Mouse (Mus musculus): Measurements from ENCODE around the gene Trim67. TPM values are rescaled to one million over a fixed set of nuclear protein-coding genes. Genes with fewer than 3 reads are reported as not detected.

The Trim67 gene
- total RNA-seq, 1 experiment from 2014 or later: not detected

DNA sequence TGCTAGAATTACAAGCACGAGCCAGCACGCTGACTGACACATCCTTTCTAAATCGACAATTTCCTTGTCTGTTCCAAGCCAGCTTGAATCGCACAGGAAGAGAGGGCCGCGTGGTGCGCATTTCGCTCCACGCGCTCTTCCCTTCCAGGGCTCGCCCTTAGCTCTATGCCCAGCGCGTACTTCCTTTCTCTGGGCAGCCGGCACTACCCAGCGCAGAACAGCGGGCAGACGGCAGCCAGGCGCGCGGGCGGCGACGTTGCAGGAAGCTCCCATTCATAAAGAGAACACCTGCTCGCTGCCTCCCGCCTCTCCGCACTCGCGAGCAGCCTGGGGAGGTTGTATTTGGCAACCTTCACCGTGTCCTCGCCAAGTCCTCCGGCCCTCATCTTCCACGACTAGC, 706 bp upstream of the Trim67 start:
- no peak for ATAC-seq (replicated peaks; ENCODE audit: insufficient number of reproducible peaks, low FRiP score, low TSS enrichment, poor library complexity, severe bottlenecking)

DNA sequence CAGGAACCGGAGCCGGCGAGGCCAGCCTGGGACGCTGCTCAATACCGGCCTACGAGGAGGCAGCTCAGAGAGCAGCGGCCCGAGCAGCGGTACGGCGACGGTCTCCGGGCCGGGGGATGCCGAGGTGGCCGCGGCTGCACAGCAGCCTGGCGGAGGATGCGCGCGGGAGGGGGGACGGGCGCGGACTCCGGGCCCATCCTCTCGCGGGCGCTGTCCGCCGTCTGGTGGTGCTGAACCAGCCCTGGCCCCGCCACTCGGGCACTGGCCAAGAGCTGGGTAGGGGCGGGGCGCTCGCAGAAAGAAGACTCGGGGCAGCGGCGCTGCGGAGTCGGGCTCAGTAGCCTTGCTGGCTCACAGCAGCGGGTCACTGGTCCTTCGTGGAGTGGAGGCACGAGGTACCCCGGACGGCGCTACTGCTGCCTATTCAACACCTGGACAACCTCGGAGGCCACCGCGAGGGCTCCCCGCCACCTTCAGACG, 320 bp downstream of the Trim67 start:
- no peak for ATAC-seq (replicated peaks; ENCODE audit: insufficient number of reproducible peaks, low FRiP score, low TSS enrichment, poor library complexity, severe bottlenecking)

DNA sequence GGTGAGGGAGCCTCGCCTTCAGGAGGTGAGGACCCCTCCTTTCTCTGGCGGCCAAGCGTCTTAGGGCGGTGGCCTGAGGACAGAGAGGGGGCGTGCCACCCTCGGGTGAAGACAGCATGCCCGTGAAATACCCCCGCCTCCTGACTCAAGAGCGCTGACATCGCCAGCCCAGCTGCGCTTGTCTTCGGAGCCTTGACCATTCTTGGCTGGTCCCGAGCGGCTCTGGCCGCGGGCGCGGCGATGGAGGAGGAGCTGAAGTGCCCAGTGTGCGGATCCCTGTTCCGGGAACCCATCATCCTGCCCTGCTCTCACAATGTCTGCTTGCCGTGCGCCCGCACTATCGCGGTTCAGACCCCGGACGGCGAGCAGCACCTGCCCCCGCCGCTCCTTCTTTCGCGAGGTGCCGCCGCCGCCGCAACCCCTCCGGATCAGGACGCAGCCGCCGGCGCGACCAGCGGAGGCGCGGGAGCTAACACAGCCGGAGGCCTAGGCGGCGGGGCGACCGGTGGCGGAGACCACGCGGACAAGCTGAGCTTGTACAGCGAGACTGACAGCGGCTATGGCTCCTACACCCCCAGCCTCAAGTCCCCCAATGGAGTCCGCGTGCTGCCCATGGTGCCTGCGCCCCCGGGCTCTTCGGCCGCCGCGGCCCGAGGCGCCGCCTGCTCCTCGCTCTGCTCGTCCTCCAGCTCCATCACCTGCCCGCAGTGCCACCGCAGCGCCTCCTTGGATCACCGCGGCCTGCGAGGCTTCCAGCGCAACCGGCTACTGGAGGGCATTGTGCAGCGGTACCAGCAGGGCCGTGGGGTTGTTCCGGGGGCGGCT, 981 bp downstream of the Trim67 start:
- no peak for ATAC-seq (replicated peaks; ENCODE audit: insufficient number of reproducible peaks, low FRiP score, low TSS enrichment, poor library complexity, severe bottlenecking)

DNA sequence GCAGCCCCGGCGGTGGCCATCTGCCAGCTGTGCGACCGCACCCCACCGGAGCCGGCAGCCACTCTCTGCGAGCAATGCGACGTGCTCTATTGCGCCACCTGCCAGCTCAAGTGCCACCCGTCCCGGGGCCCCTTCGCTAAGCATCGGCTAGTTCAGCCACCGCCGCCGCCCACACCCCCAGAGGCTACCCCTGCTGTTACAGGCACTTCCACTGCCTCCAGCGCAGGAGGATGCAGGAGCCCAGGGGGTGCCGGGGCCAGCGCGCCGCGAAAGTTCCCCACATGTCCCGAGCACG, 1.5 kb downstream of the Trim67 start:
- no peak for ATAC-seq (replicated peaks; ENCODE audit: insufficient number of reproducible peaks, low FRiP score, low TSS enrichment, poor library complexity, severe bottlenecking)

DNA sequence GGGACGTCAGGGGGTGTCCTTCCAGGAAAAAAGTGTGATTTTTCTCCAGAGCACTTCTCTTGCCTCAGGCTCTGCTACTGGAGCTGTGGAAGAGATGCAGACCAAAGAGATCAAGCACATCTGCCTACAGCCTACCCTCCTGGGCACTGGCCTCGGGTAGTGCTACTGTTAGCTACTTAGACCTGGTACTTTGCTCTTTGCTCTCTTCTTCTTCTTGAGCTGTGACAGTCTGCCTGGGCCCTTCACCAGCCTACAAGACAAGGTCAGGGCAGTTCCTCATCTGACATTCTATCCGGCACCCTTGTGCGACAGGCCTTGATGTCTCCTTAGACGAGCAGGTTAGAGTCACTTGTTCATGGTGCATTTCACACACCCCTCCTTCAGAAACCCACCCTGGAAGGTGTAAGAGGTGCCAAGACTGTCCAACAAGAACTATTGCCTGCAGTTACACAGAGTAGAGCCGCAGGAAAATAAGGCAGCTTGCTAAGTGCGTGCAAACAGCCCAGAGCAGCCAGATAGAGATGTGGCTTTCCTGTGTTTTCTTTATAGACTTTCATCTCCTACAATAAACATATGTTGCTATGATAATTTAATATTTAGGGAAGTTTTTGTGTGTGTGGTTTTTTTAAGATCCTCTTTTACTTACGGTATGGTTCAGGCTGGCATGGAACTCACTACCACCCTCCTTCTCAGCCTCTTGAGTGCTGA, 3.0 kb downstream of the Trim67 start:
- no peak for ATAC-seq (replicated peaks; ENCODE audit: insufficient number of reproducible peaks, low FRiP score, low TSS enrichment, poor library complexity, severe bottlenecking)

DNA sequence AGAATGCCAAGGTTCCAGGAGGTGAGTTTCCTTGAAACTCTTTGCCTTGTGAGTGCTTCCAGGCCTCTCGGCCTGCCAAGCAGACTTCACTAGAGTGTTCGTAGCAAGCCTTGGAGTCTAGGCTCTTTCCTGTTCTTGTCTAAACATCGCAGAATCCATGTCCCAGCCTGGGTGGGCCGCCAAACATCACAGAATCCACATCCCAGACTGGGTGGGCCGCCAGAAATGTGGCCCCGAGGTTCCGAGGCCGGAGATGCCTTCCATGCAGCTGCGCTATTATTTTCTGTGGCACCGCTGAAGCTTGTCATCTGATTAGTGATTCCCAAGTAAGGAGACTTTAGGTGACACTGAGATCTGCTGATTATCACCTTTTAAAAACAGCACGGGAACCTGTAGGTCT, 7.7 kb downstream of the Trim67 start:
- no peak for ATAC-seq (replicated peaks; ENCODE audit: insufficient number of reproducible peaks, low FRiP score, low TSS enrichment, poor library complexity, severe bottlenecking)

DNA sequence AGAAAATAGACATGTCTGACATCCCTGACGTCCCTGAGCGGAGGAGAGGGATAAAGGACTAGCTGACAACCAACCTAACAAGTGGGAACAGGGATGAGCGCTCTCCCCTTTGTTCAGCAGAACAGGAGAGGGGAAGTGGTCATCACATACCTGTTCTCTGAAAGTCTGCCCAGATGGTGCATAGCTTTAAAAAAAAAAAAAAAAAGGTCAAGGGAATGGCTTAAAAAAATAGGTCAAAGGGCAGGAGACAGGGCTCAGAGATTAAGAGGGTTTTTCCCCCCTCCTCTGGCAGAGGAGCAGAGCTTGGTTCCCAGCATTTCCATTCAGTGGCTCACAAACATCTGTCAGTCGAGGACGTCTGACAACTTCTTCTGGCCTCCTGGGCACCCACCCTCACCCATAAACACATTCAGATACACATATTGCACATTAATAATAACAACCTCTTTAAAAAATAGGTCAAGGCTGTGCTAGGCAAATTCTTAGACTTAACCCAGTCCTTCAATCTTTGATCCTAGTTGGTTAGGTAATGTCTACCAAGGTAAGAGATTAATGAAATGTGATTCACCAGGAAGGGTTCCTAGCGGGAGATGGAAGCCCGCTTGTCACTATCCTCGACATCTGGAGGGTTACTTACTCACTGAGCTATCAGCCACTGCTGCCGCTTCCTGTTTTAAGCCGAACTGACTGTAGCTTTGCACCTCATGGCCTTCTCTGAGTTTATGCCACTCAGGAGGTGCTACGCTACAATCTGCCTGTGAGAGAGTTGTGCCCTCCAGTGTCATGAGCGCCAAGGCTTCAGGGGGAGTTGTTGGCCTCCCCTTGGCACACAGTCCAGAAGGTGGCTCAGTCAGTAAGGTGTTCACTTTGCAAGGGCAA, 11.2 kb downstream of the Trim67 start:
- no peak for ATAC-seq (replicated peaks; ENCODE audit: insufficient number of reproducible peaks, low FRiP score, low TSS enrichment, poor library complexity, severe bottlenecking)

DNA sequence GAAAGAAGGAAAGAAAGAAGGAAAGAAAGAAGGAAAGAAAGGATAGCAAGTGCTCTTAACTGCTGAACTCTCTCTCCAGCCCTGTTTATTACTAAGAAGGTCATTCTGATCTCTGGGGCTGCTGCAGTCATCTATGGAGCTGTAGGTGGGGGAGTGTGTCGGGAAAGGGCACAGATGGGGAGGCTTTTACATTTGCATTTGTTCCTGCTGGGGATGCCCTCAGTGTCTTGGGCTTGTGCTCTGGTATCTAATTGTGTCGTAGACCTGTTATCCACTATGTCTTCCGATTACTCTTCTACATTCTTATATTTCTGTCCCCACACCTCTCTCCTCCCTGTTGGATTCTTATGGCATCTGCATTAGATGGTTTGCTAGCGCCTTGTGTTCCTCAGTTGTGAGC, 13.1 kb downstream of the Trim67 start:
- ATAC-seq (replicated peaks; ENCODE audit: insufficient number of reproducible peaks, low FRiP score, low TSS enrichment, poor library complexity, severe bottlenecking): no peak

DNA sequence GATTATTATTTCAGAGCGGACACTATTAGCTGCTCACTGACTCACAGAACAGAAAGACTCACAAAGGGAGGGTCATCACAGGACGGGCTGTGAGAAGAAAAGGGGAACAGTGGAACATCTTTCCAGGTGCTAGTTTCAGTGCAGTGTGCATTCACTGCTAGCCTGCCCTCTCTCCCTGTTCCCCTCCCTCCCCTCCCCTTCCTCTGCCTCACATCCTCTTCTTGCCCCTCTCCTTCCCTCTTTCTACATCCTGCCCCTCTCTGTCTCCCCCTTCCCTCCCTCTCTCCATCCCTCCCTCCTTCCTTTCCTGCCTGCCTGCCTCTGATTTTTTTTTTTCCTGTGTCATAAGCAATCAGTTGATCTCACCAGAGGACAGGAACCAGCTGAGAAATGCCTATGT, 16.5 kb downstream of the Trim67 start:
- ATAC-seq (replicated peaks; ENCODE audit: insufficient number of reproducible peaks, low FRiP score, low TSS enrichment, poor library complexity, severe bottlenecking): no peak

DNA sequence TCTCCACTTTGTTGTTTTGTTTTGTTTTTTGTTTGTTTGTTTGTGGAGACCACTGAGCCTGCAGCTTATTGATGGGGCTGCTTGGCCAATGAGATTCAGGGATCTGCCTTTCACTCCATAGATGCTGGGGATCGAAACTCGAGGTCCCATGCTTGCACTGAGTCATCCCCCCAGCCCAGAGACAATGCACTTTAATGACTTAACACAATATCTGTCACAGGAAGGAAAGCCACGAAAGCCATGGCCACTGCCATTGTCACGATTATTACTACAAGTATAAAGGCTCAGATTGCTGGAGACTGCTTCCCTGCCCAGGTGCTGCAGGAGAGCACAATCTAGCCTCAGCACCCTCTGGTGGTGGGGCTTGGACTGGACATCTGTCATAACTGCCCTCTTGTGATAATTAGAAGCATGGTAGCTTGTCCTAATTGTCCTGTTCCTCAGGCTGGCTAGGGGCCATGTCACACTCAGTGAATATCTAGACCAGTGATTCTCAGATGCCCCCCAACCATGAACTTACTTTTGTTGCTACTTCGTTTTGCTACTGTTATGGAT, 17.2 kb downstream of the Trim67 start:
- ATAC-seq (replicated peaks; ENCODE audit: insufficient number of reproducible peaks, low FRiP score, low TSS enrichment, poor library complexity, severe bottlenecking): no peak

DNA sequence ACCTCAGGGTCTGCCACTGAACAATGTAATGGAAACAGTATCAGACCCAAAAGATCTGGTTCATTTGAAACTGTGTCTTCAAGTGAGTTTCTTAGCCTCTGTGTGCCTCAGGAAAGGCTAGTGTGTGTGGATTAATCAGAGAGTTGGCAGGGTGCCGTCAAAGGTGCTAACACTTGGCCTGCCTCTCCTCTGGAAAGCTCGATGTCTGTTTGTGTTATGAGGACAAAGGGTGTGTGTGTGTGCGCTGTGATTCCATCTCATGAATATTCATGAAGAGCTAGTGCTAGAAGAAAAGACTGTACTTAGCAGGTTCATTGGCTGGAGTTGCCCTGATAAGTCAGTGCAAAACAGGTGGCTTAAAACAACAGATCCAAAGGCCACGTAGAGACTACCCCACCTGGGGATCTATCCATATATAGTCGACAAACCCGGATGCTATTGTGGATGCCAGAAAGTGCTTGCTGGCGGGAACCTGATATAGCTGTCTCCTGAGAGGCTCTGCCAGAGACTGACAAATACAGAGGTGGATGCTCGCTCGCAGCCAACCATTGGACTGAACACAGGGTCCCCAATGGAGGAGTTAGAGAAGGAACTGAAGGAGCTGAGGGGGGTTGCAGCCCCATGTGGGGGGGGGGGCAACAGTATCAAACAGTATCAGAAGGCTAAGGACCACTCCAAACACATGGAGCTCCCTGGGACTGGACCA, 17.9 kb downstream of the Trim67 start:
- no peak for ATAC-seq (replicated peaks; ENCODE audit: insufficient number of reproducible peaks, low FRiP score, low TSS enrichment, poor library complexity, severe bottlenecking)

DNA sequence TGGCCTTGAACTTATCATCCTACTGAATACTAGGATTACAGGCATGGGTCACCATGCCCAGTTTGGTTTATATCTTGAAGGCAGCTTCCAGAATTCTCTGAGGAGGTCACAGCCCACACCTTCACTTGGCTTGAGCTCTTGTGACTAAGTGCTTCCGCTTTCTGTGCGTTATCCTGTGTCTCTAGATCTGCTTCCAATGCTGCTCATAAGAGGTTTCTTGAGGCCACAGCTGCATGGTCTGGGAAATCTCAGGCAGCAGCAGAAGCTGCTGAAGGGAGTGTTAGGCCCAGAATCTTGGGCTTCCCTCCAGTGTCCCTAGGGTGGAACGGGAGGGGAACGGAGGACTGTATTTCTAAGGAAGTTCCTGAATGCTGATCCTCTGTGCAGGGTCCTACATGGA, 20.4 kb downstream of the Trim67 start:
- ATAC-seq (replicated peaks; ENCODE audit: insufficient number of reproducible peaks, low FRiP score, low TSS enrichment, poor library complexity, severe bottlenecking): no peak

DNA sequence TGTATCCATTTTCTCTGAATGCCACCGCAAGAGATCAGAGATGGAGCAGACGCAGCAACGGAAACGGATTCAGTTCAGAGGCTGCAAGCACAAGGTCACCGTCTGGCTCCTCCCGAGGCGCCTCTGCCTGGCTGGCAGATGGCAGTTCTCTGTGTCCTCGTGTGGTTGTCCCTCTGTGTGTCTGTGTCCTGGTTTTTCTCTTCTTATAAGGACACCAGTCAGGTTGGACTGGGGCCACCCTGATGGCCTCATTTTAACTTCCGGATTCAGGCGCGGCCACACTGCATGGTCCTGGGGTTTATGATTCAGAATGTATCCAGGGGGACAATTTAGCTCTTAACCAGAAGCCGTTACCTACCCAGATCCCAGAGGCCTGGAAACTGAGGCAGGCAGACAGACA, 23.0 kb downstream of the Trim67 start:
- ATAC-seq (replicated peaks; ENCODE audit: insufficient number of reproducible peaks, low FRiP score, low TSS enrichment, poor library complexity, severe bottlenecking): no peak

DNA sequence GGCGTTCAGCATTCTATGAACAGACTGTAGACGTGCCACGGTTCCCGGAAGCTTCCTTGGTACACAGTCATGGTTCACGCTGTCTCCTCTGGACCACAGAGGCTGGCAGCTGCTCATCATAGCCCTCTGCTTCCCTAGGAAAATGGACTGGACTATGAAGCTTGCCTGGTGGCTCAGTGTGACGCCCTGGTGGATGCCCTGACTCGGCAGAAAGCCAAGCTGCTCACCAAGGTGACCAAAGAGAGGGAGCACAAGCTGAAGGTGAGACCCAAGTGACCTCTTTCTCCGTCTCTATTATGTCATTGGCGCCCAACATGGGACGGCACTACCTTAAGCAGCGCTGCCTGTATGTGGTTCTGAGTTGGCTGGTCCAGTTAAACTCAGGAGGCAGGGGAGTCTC, 24.0 kb downstream of the Trim67 start:
- no peak for ATAC-seq (replicated peaks; ENCODE audit: insufficient number of reproducible peaks, low FRiP score, low TSS enrichment, poor library complexity, severe bottlenecking)

DNA sequence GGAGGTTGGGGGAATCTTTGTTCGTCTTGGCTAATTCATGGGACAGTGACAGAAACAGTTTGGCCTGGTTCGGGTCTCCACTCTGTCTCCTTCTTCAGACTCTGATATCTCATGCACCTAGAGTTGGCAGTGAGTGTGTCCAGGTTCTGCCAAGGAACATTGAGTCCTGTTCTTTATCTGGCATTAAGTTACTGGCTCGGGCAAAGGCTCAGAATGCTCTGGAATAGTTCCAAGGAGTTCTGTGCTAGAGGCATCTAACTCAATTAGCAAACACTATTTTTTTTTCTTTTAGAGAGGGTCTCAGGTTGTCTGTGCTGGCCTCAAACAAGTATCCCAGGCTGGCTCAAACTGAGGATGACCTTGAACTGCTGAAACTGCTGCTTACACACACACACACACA, 24.5 kb downstream of the Trim67 start:
- ATAC-seq (replicated peaks; ENCODE audit: insufficient number of reproducible peaks, low FRiP score, low TSS enrichment, poor library complexity, severe bottlenecking): no peak

DNA sequence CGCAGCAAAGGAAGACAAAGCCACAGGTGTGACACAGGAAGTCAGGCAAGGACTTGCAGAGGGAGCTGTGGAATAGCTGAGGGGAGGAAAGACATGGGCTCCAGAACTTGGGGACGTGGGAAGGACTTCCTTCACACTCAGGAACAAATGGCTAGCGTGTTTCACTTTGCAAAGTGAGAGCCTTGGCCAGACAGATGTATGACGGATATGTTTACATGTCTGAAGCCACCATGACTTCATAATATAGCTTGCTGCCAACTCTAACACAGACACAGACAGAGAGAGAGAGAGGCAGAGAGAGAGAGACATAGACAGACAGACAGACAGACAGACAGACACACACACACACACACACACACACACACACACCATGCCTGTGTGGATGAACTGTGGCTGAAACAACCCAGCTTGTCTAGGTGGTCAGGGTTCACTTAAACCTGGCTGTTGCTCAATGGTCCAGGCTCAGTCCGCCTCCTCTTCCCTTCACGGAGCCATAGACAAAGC, 26.8 kb downstream of the Trim67 start:
- ATAC-seq (replicated peaks; ENCODE audit: insufficient number of reproducible peaks, low FRiP score, low TSS enrichment, poor library complexity, severe bottlenecking): no peak

DNA sequence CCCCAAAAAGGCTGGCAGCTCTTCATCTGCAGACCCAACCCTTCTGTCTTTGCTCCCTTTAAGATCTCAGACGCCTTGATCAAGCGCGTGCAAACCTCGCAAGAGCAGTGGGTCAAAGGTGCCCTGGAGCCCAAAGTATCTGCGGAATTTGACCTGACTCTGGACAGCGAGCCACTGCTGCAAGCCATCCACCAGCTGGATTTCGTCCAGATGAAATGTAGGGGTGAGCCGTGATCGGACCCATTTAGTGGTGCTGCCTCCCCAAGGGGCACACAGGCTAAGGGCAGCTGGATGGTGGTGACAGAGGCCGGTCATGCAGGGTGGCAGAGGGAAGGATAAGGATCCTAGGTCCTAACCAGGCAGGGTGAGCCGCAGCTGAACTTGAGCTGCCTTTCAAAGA, 27.2 kb downstream of the Trim67 start:
- ATAC-seq (replicated peaks; ENCODE audit: insufficient number of reproducible peaks, low FRiP score, low TSS enrichment, poor library complexity, severe bottlenecking): no peak

DNA sequence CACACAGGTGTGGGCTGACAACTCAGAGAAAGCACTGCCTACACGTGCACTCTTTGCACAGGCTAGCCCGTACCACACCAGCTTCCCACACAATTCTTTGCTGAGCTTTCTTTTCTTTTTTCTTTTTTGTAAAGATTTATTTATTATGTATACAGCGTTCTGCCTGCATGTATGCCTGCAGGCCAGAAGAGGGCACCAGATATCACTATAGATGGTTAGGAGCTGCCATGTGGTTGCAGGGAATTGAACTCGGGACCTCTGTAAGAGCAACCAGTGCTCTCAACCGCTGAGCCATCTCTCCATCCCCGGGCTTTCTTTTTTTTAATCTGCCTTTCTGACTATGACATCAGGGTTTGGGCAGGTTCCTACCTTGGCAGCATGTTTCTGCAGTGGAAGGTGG, 30.6 kb downstream of the Trim67 start:
- ATAC-seq (replicated peaks; ENCODE audit: insufficient number of reproducible peaks, low FRiP score, low TSS enrichment, poor library complexity, severe bottlenecking): no peak

All from monocyte, adult 5-6 weeks (primary cell).